Mouse (Mus musculus): ENCODE results near the gene Luc7l3.

The Luc7l3 gene

DNA sequence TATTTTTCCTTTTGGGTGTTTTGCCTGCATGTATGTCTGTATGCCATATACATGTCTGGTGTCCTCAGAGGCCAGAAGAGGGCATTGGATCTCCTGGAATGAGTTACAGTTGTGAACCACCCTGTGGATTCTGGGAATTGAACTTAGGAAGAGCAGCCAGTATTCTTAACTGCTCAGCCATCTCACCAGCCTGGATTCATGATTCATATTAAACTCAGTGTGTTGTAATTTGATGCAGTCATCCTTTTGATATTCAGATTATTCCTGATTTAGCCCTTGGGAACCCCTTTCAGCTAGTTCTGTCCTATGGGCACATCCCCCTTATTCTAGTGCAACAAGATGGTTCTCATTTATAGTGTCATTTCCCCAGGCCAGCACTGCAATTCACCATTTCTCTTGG lies 14.8 kb upstream of the Luc7l3 start:
- DNase-seq = no peak

DNA sequence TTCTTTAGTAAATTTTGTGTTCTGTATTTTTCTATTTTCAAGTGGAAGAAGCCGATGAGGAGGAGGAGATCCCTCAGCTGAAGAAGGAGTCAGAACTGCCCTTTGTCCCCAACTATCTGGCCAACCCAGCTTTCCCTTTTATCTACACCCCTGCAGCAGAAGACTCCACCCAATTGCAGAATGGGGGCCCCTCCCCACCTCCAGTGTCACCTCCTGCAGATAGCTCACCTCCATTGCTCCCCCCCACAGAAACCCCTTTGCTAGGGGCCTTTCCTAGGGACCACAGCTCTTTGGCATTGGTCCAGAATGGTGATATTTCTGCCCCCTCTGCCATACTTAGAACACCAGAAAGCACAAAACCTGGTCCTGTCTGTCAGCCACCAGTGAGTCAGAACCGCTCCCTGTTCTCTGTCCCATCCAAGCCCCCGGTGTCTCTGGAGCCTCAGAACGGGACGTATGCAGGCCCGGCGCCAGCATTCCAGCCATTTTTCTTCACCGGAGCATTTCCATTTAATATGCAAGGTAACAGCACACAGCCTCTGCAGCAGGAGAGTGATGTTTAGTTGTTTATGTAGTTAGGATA lies 12.7 kb upstream of the Luc7l3 start:
- DNase-seq = no peak

DNA sequence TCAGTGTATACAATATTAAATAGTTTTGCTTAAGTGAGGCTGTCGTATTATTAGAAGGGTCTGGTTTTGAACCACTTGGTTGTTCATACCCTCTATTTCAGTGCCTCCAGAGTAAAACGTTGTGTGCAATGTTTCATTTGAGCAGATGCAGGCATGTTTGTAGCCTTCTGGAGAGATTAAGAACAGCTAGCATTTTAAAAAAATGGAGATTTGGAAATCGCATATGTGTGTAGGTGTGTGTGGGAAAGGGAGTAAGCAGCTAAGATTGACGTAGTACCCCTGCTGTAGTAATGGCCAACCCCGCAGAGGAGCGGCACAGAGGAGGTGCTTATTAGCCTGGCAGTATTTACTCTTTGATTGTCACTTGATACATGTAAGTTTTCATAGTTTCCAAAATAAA lies 10.9 kb upstream of the Luc7l3 start:
- no peak for DNase-seq

DNA sequence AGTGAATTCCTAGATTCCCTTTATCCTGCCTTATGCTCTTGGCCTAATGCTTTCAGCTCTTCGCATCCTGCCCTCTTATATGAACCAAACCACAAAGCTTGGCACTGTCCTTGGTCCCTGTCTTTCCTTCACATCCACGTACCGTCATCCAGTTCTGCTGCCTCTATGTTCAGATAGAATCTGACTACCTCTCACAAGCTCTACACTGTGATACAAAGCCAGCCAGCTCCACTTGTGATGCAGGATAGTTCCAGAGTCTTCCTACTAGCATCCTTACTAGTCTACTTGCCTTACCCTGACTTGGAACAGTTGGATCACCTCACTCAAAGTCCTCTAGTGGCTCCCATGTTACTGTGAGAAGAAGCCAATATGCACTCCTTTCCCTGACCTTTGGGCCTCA lies 8.4 kb upstream of the Luc7l3 start:
- DNase-seq = no peak

DNA sequence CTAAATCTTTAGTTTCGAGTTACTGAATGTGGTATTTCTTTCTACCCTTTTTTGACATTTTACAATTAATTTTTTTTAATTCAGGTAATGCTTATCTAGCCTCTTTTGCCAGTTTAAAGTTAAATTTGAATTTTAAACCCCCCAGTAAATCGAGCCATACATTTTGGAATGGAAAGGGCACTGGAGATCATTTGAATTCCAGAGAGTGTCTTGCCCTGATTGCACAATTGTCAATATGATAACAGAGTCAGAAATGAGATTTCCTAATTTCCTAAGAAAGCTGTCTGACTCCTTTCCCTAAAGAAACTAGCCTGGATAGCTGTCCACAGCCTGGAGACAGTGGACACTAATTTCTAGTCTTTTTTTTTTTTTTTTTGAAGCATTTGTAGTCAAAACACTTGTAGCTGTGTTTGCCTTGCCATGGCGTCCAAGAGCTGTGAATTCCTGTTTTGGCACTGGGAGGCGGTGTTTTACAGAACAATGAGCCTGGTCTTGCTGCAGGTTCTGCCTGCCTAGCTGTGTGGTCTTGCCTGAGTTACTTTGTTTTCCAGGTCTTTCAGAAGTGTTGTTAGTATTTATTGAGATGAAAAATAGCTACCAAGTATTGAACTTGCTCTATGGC lies 7.6 kb upstream of the Luc7l3 start:
- peak; percentile 57 for DNase-seq

DNA sequence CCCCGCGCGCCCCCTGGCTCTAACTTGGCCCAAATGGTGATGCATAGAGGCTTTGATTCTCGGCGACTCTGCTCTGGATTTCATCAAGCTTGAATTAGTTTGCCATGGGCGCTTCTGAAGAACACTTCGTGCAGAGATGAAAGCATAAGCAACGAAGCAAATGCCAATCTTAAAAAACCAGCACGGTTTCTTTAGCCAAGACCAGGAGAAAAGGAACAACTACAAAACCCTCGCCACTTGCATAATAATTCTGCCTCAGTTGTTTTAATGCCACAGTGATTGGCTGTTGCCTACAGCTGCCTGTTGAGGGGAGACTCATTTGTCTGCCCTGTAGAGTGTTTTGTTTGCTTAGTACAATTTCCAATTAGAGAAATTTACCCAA lies 6.8 kb upstream of the Luc7l3 start:
- DNase-seq = no peak

DNA sequence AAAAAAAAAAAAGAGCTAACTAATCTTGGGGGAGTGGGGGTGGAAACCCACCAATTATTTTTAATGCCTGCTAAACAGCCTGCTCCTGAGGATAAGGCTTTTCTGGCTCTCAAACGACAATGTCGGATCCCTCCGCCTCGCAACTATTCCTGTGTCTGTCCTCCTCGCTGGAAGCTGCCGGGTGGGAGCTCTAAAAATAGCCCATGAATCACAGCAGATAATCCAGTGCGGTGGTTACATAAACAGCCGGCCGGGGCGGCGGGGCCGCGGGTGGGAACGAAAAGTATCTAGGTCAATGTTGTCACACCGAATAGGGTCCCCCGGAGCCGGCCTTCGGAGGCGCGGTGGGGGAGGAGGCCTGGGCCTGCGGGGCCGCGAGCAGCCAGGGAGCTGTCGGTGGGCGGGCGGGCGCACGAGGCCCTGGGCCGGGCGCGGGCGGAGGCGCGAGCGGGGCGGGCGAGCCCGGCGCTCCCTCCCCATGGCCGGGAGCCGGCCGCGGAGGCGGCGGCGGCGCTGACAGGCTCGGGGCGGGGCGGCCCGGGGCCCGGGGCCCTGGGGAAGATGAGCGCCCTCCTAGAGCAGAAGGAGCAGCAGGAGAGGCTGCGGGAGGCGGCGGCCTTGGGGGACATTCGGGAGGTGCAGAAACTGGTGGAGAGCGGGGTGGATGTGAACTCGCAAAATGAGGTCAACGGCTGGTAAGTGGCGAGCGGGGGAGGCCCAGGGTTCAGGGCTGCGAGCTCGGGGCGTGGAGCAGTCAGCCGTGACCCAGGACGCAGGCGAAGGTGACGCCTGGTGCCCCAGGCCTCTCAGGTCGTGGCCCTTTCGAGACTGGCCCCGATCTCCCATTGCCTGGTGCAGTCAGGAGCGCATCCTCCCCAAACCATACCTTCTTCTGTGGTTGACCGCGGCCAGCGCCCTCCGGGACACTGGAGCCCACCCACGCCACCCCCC lies 6.2 kb upstream of the Luc7l3 start, which contains the start of gene Ankrd40:
TSS of gene Ankrd40 (plus strand) at position 309 of the 951 bp plus-strand sequence.
- peak; percentile 88 for DNase-seq

DNA sequence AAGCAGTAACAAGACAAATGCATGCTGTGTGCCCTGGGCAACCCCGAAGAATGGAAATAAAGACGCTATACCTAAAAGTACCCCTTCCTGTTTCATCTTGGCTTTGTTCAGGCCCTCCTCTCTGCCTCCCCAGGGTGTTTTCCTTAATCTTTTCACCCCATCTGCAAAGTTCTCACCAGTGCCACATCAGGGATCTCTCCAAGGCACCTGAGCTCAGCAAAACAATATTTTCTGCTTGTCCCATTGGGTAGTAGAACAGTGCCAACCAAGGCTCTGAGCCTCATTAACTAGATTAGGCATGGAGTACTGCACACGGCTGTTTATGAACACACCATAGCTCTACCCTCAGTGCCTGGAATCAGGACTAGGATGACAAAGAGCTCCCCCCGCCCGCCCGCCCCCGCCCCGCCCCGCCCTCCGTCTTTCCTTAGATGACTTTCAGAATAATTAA lies 5.2 kb upstream of the Luc7l3 start:
- no peak for DNase-seq

DNA sequence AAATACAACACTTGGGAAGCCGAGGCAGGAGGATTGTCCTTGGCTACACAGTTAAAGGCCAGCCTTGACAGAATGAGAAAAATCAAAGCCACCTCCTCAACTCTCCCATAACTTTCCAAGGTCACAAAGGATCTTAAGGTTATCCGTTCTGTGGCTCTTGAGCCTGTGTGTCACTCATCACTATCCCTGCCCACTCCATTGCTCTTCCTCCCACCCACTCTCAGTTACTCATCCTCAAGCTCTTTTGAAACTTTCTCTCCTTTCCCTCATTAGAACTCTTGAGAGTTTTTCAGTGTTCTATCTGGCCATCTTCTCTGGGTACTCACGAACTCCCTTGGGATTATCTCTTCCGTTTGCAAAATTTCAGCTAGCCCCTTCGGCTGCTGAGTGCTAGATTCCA lies 2.8 kb upstream of the Luc7l3 start:
- no peak for DNase-seq

DNA sequence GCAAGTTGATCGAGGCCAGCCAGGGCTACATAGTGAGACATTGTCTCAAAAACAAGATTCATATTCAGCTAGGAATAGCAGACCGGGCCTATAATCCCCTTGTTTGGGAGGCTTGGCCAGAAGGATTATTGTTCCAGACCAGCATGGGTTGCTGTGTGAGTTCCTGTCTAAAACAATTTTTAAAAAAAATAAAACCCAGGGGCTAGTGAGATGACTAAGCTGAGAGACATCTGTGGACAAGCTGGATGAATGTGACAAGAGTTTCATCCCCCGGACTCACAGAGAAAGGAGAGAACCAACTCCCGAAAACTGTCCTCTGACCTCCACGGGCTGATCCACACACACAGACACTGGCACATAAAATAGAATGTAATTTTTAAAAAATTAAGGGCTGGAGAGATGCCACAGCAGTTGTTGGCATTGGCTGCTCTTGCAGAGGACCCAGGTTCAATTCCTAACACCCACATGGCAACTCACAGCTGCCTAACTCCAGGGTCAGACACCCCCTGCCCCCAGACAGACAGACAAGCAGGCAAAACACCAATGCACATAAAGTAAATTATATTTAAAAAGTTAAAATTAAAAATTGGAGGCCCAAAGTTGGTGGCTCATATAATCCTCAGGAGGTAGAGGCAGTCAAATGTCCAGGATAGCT lies 1.6 kb upstream of the Luc7l3 start:
- no peak for DNase-seq

DNA sequence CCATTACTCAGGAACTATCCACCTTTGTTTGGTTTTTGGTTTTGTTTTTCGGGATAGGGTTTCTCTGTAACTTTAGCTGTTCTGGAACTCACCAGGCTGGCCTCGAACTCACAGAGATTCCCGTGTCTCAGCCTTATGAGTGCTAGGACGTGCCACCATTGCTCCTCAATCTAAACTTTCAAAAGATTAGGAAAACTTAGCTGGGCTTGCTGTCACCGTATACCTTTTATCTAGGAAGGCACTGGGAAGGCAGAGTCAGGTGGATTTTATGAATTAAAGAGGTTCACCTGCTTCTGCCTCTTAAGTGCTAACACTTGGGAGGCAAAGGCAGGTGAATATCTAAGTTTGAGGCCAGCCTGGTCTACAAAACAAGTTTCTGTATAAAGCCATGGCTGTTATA lies 848 bp upstream of the Luc7l3 start:
- no peak for DNase-seq

DNA sequence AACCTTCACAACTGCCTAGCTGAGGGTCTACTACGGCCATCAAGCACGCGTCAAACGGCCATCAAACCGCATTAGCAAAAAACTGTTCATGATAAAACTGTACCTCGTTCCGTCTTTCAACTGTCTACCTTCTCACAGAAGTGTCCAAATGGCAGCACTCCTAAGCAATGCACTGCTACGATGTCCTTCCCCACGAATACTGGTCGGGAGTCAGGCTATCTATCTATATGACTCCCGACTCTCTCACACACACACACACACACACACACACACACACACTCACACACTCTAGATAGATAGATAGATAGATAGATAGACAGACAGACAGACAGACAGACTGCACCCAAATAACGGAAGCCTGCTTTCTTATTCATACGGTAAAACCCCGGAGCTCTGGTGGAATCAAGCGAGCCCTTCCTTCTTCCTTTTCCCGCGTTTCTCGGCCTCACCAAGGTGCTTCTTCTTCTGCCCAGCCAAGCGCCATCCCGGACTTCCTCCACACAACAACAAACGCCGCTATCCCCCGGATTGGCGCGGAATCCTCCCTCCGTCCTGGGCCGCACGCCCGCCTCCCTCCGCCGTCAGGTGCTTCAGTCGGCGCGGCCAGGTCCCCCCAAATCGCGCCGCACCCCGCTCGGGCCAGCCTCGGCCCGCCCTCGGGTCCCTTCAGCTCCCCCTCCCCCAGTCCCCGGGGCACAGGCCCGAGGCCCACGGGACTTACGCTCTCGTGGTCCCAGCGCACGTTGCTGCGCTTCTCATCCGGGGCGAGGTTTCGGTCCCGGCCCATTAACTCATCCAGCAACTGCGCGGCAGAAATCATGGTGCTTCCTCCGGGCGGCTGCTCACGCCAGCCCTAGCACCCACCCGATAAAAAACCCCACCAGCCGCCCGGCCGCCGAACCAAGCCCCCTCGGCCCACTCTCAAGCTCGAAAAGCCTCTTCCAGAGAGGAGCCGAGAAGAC lies 538 bp downstream of the Luc7l3 start:
- no peak for DNase-seq

DNA sequence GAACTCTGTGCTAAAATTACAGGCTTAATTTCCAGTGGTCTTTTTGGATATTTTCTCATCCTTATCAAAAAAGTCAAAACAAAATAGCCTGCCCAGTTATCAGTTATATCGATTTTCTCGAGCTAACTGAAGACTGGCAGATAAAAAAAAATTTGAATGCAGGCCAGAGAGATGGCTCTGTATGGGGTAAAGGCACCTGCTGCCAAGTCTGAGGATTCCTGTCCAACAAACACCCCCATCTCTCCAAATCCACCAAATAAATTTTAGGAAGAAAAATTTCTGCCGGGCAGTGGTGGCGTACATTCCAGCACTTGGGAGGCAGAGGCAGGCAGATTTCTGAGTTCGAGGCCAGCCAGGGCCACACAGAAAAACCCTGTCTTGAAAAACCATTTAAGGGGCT lies 3.7 kb downstream of the Luc7l3 start:
- DNase-seq = no peak

DNA sequence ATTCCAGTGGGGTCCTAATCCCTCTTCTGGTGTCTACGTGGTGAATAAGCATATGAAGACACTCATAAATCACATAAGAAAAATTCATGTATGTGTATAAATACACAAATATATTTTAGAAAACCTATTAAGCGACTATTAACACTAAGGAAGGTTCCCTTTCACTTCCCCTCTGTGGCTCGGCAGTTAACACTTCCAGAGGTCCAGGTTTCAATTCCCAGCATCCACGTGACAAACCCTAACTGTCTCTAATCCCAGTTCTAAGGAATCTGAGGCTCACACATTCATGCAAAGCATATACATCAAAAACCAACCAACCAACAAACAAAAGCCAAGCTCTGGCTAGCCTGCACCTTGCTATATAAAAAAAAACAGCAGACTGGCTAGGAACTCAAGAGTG lies 4.3 kb downstream of the Luc7l3 start:
- DNase-seq = no peak

DNA sequence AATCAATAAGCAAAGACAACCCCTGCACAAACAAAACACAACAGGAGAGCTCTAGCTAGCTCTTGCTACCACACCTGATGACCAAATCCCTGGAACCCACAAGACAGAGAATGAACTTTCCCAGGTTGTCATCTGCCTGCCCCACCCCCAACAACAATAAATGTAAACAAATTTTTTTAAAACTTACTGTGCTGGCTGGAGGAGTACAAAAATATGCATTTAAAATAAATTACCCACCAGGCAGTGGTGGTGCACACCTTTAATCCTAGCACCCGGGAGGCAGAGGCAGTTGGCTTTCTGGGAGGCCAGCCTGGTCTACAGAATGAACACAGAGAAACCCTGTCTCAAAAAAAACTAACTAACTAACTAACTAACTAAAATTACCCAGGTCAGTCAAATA lies 4.8 kb downstream of the Luc7l3 start:
- DNase-seq = no peak

DNA sequence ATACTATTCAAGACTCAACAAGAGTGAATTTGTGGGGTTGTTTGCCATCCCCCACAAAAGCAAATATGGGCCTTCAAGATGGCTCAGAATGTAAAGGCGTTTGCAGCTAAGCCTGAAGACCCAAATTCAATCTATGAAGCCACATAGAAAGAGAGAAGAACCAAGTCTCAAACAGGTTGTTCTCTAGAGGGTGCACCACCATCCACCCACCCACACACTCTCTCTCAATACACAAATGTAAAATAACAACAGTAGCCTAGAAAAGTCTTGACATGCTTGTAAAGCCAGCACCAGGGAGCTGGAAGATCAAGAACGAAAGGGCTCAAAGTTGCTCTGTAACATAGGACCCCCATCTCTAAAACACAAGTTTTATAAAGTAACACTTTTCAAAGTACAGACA lies 5.3 kb downstream of the Luc7l3 start:
- DNase-seq = no peak

DNA sequence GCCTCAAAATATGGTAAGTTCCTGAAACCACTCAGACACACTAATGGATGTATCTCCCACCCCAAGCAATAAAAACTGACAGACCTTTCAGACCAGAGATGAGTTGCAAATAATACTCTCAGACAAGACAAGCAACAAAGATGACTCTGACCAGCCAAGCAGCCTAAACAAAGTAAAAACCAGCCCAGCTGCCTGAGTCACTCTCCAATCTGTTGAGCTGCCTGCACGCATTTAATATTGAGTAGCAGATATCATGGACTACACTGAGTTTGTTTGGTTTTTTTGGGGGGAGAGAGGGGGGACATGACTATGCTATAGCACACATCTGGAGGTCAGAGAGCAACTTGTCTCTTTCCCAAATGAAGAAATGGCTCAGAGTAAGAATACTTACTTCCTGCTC lies 6.5 kb downstream of the Luc7l3 start:
- DNase-seq = no peak

DNA sequence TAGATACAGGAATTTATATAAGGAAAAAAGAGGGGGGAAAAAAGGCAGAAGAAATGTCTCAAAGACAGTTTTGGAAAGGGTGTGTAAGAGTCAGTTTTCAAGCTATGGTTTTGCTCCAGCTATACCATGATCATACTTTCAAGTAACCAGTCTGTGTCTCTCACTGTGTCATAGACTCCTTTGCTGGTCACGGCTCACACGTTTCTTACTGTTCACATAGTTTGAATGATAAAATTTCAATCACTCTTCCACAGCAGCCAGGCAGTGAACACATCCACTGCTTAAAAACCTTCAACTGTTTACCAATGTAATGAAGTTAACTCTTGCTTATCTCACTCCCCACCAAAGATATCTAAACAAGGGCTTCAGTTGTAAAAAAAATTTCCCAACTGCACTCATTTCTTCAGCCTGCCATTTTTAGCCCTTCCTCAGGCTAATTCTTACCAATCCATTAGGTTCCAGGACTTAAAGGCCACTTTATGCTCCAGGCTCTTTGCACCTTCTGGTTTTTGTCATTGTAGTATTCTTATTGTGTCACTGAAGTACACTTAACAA lies 7.6 kb downstream of the Luc7l3 start:
- DNase-seq = no peak

DNA sequence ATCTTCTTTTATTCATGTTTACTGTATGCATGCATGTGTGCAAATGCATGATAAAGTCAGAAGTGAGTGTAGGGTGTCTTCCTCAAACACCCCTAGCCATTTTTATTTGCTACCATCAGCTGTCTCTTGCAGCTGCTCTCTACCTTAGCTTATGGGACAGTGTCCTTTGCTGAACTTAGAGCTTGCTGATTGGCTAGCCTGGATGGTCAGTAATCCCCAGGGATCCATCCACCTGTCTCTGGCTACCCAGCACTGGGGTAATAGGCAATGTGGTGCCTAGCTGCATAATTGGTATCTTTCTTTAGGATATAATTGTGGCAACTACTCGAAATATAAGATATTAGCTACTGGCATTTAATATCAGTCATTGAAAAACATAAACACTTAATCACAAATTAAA lies 9.1 kb downstream of the Luc7l3 start:
- DNase-seq = no peak

DNA sequence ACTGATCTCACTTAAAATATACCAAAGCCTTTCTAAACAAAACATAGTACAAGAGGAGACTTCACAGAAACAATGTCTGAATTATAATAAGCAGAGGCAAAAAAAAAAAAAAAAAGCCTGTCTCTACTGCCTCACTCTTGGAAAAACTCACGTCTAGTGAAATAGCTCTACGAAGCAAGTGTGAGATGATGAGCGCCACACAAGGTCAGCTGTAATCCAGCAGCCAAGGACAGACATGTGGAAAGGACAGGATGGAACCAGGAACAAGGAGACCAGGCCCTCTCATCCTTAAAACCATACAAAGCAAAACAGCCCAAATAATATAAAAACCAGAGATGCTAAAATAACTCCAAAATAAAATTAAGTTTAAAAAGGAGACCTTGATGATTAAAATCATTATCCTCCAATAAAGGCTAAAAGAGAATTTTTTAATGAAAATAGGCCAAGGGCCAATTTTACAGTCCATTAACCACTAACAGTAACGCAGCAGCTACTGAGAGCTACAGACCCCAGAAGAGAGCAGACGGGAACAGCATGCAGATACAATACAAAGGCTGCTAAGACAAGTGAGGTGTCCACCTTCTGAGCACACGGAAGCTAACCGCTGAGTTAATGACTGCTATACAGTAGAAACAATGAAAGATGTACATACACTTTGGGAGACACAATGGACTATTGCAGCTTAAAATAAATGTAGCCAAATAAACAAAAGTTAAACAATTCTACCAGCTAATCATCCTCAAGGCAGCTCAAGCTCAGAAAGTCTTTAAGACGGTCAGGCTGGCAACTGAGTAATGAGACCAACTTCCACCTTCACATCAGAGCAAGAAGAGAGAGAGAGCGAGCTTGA lies 26.6 kb downstream of the Luc7l3 start:
- DNase-seq = no peak

All from thymus, postnatal 14 days (tissue).